Mouse (Mus musculus): ENCODE measurements at regions not wholly inside any gene's neighbourhood (a gene's known extent, or its start where the extent isn't known, plus 50 kb on each side); places are given as distances from the start of the nearest gene placed in this dataset.

GRCm38 (mm10) chr15:42768396-42768795 is 2634.2 kb downstream of the 9330182O14Rik start:
- intact Hi-C loops (cut with DNase I) = loop anchor here (5.0 kb wide), 1 partner anchor 104 kb away; no protein-coding TSS in a partner anchor
- DNase-seq (ENCODE audit: low spot score) = no peak

DNA sequence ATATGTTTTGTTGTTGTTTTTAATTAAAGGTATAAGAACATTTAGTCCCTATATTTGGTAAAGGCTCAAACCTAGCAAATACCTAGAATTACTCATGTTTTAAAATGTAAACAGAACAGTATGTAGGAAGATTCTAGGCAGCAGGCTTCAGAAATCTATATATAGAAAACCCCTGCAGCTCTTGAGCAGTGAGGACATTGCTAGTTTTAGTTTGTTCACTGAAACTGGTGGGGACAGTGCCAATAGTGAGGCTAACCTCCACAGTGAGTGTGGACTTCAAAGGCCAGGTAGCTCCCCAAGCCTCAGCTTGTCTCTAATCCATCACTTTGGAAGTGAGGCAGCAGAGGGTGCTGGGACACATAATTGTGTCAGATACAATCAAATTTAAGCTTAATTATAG is 2645.7 kb downstream of the 9330182O14Rik start:
- intact Hi-C loops (cut with DNase I) = no loop called here
- no peak for DNase-seq (ENCODE audit: low spot score)

GRCm38 (mm10) chr15:42801217-42801616 is 2667.1 kb downstream of the 9330182O14Rik start:
- intact Hi-C loops (cut with DNase I) = no loop called here
- no peak for DNase-seq (ENCODE audit: low spot score)

GRCm38 (mm10) chr15:42810871-42811490 is 2676.8 kb downstream of the 9330182O14Rik start:
- intact Hi-C loops (cut with DNase I) = no loop called here
- no peak for DNase-seq (ENCODE audit: low spot score)

DNA sequence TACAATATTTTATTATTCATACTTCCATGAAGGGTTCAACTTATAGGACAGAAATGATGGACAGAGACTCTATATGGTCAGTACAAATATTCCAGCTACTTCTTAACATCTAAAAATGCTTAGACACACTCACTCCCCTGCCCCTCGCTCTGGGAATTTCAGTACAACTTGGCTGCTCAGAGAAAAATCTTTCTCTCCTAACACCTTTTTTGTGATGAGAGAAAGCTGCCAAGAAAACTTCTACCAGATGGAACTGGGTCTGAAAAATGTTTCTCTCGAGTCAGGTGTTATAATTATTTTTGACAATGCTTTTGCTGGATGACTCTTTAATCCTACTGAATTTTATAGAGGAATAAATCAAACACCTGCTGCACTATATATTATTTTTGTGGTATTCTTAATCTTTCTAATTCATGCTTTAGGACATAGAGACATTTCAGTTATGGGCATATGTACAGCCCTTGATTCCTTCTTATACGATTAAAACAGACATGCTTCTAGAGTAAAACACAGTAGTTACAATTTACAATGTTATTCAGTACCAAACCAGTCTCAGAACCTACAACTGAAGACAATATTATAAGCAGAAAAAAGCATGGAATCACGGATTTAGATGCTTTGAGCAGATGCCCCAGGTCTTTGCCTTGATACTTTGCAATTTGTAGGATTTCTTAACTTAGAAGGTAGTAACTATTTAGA is 2681.0 kb downstream of the 9330182O14Rik start:
- no peak for DNase-seq (ENCODE audit: low spot score)
- intact Hi-C loops (cut with DNase I) = no loop called here

DNA sequence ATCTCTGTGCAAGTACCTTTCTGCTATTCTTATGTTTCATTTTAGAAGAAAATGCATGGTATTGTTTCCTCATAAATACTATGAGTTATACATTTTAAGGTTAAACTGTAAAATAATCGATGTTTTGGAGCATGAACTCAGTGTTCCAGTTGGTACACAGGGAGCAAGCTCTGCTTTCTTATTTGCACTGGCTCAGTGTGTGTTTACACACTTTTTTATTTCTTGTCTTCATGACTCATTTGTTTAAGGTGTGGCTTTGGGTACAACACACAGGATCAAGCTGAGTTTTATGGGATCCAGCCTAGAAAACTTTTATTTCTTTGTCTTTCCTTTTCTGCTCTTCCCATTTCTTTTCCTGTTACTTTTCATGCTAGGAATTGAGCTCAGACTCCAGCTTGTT is 2704.7 kb downstream of the 9330182O14Rik start:
- intact Hi-C loops (cut with DNase I) = no loop called here
- no peak for DNase-seq (ENCODE audit: low spot score)

DNA sequence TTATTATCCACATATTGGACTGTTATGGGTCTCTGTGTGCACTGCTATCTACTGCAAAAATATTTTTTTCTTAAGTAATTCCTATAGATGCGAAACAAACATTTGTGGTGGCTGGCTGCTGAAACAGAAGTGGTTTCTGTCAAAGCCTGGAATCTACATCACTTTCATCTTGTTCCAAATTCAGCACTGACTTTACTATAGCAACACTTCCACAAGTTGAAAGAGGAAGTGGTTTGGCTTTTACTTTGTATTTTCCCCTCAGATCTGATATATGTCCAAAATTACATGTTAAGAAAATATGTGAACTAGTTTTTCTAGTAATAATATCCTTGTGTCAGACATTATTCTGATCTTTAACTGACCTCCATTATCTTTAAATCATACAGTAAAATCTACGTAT is 2715.8 kb downstream of the 9330182O14Rik start:
- DNase-seq (ENCODE audit: low spot score) = no peak
- intact Hi-C loops (cut with DNase I) = no loop called here

GRCm38 (mm10) chr15:42872491-42872890 is 2738.3 kb downstream of the 9330182O14Rik start:
- DNase-seq (ENCODE audit: low spot score) = no peak
- intact Hi-C loops (cut with DNase I) = loop anchor here (5.0 kb wide), 1 partner anchor 105 kb away; no protein-coding TSS in a partner anchor

- intact Hi-C loops (cut with DNase I) = no loop called here
- no peak for DNase-seq (ENCODE audit: low spot score)
These were observed 2760.4 kb downstream of the 9330182O14Rik start for GRCm38 (mm10) chr15:42894611-42895010.

DNA sequence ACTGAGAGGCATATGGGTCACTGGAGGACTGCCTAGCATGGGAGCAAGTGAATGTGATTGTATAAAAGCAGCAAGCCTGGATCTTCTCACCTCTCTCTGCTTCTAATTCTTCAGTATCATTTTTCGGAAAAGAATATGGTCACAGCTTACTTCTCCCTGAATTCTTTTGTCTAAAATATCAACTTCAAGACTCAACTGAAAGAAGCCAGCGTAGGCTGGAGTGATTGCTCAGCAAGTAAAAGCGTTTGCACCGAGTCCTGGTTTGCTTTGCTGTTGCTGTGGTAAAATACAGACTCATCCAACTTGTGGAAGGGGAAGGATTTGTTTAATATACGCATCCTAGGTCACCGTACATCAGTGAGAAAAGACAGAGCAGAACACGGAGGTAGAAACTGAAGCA is 2765.9 kb downstream of the 9330182O14Rik start:
- intact Hi-C loops (cut with DNase I) = no loop called here
- no peak for DNase-seq (ENCODE audit: low spot score)

DNA sequence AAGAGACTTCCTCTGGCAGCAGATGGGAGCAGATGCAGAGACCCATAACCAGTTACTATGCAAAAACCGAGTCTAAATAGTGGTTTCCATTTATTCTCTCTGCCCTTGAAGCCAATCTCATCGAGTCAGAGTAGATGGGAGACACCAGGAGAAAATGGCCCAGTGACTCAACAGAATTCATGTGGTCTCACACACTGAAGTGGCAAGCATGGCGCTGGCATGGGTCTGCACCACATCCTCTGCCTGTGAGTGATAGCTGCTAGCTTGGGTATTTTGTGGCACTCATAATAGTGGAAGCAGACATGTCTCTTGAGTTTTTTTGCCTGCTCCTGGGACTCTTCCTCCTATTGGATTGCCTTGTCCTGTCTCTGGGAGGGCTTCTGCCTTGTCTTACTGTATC is 2767.6 kb downstream of the 9330182O14Rik start:
- DNase-seq (ENCODE audit: low spot score) = no peak
- intact Hi-C loops (cut with DNase I) = no loop called here

DNA sequence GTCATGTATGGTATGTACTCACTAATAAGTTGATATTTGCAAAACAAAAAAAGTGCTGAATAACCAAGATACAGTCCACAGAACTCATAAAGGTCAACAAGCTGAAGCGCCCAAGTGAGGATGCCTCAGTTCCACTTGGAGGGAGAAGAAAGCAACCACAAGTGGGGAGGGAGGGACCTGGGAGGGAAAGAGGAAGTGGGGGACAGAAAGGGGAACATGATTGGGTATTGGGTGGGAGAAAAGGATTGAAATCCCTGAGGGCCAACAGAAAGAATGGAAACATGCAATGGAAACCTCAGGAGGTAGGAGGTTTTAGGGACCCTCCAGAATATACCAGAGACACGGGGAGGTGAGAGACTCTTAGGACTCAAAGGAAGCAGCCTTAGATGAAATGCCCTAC is 2777.2 kb downstream of the 9330182O14Rik start:
- no peak for DNase-seq (ENCODE audit: low spot score)
- intact Hi-C loops (cut with DNase I) = loop anchor here (5.0 to 10.0 kb wide), 2 partner anchors 207 to 704 kb away; no protein-coding TSS in a partner anchor

- intact Hi-C loops (cut with DNase I) = loop anchor here (5.0 to 10.0 kb wide), 2 partner anchors 208 to 706 kb away; no protein-coding TSS in a partner anchor
- DNase-seq (ENCODE audit: low spot score) = no peak
These were observed 2778.7 kb downstream of the 9330182O14Rik start for GRCm38 (mm10) chr15:42912880-42913279.

DNA sequence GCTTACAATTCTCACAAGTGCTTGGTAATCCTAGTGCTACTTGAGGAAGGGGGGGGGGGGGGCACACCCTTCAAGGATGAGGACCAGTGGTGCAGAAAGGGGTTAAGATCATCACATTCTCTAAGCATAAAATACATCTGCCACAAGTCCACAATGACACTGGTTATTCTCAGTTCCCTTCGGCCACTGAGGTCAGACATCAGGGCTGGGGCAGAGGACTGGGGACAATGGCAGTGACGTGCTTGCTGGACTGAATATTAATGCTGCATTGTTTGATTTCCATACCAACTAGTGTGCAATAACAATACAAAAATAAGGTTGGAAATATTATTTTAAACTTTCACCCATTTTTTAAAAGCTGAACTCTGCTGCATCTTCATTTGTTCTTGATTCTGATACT is 2779.1 kb downstream of the 9330182O14Rik start:
- DNase-seq (ENCODE audit: low spot score) = no peak
- intact Hi-C loops (cut with DNase I) = loop anchor here (5.0 to 10.0 kb wide), 2 partner anchors 208 to 706 kb away; no protein-coding TSS in a partner anchor

DNA sequence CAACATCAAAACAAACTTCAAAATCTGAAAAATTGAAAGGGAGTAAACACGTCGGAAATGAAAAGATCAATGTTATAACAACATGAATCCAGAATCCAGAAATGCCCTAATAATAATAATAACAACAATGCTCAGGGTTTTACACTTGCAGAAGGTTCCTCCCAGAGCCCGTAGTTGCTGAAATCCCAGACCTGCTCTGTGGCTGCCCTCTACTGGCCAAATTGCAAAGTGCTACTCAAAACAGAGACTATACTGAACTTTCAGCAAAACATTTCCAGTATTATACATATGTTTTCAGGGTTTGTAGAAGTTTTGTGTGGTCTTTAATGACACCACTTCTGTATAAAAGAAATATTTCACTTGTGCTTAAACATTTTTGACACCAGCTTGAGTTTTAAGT is 2779.9 kb downstream of the 9330182O14Rik start:
- DNase-seq (ENCODE audit: low spot score) = no peak
- intact Hi-C loops (cut with DNase I) = loop anchor here (2.0 to 10.0 kb wide), 3 partner anchors 209 to 925 kb away; no protein-coding TSS in a partner anchor

DNA sequence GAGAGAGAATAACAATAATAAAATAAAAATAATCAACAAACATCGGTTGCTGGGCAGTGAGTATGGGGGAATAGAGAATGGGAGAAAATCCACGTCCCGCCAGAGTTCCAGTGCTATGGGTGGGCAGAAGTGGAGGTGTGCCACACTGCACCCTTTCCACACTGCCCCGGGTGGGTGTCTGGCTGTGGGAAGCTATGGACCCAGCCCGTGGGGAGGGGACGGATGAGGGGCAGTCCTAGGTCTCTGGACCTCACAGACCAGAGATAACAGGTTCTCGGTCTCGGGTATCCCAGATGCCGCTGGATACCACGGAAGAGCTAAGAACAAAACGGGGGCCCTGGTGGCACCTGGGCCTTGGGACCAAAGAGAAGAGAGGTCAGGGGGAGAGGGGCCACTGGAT is 2781.0 kb downstream of the 9330182O14Rik start:
- intact Hi-C loops (cut with DNase I) = loop anchor here (2.0 to 10.0 kb wide), 2 partner anchors 210 to 926 kb away; no protein-coding TSS in a partner anchor
- no peak for DNase-seq (ENCODE audit: low spot score)

- DNase-seq (ENCODE audit: low spot score) = no peak
- intact Hi-C loops (cut with DNase I) = no loop called here
These were observed 2787.5 kb downstream of the 9330182O14Rik start for GRCm38 (mm10) chr15:42921618-42922017.

- no peak for DNase-seq (ENCODE audit: low spot score)
These were observed 2794.2 kb downstream of the 9330182O14Rik start for GRCm38 (mm10) chr15:42928331-42928730.

DNA sequence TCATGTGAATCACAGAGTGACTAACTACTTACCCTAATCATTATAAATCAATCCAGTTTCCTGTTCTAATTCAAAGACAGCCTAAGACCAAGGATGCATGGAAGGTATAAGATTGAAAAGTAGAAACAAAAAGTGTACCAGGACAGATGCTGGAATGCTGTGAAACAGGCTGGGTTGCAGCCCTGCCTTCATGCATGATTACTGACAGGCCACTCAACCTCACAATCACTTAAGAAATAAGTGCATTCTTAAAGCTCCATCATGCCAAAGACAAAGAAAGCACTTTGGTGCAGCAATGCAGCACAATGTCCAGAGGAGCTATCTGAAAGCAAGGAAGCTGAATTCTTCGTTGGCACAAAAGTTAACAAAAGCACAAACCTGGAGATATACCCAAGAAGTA is 2810.4 kb downstream of the 9330182O14Rik start:
- intact Hi-C loops (cut with DNase I) = no loop called here

More at GRCm38 (mm10) chr15:42928331-42928730, 2794.2 kb downstream of the 9330182O14Rik start:
- intact Hi-C loops (cut with DNase I) = no loop called here

DNA sequence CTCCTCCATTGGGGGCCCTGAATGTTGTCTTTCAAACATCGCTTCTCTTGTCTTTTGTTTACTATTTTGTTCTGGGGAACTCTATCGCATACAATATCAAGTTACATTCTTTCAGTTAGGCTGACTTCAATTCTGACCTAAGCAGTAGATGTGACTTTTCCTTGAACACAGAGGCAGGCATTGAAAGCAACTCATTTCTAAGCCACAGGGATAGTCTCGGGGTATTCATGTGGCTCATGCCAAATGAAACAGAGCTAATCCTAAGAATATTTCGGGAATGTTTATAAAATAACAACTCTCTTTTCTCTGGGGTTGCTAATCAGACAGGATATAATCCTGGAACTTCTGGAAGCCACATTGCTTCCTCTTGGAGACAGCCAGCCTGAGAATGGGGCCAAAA is 2821.0 kb downstream of the 9330182O14Rik start:
- no peak for DNase-seq (ENCODE audit: low spot score)
- intact Hi-C loops (cut with DNase I) = no loop called here

More for the DNA sequence above, 2810.4 kb downstream of the 9330182O14Rik start:
- no peak for DNase-seq (ENCODE audit: low spot score)

DNA sequence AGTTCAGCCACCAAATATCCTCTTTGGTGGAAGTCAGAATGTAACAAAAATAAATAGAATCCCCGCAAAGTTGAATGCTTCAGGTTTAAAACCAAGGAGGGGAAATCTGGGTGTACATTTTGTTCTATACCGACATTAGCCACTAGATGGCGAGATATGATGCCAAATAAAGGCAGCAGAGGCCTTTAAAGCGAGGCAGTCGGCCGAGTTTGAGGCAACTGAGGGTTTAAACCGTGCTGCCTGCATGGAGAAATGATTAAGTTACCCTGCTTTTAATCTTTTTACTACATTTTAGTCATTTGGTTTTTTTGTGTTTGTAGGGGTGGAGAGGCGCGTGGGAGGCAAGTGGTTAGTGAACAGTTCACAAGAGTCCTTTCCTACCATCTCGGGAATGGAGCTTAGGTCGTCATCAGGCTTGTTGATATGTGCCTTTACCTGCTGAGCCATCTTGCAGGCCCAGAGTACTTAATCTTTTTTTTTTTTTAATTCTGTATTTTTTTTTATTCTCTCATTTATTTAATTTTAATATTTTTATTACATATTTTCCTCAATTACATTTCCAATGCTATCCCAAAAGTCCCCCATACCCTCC is 2828.7 kb downstream of the 9330182O14Rik start:
- no peak for DNase-seq (ENCODE audit: low spot score)
- intact Hi-C loops (cut with DNase I) = loop anchor here (5.0 to 10.0 kb wide), 3 partner anchors 189 to 794 kb away; no protein-coding TSS in a partner anchor
